Mouse (Mus musculus) forebrain, embryonic 13.5 days (tissue): ENCODE results near the gene Mov10. TPM values are rescaled to one million over a fixed set of nuclear protein-coding genes. Genes with fewer than 3 reads are reported as not detected.
"Not testable (repeated sequence)": the region's sequence is repeated elsewhere in the genome, so short reads cannot be mapped to it uniquely, and the experiment has no call there.

Experiments
- ATAC-seq: fragments of 200-750 bp; cut with Nextera tagmentation; 2 replicates; pipeline ENCODE4 v1.8.0; 2017
- H3K27ac ChIP-seq: fragments of 300-500 bp; sonication (generic); 2 replicates; pipeline ENCODE4 v1.5.1; 2015; ENCODE audit warnings: inconsistent platforms, mild to moderate bottlenecking, moderate library complexity
- H3K27me3 ChIP-seq: fragments of 300-500 bp; sonication (generic); 2 replicates; pipeline ENCODE4 v1.6.1; 2015; ENCODE audit warnings: mild to moderate bottlenecking, inconsistent platforms
- H3K36me3 ChIP-seq: fragments of 300-500 bp; sonication (generic); 2 replicates; pipeline ENCODE4 v1.6.1; 2015; ENCODE audit warnings: mild to moderate bottlenecking, inconsistent platforms; ENCODE audit not compliant: poor library complexity, severe bottlenecking
- H3K4me1 ChIP-seq: fragments of 300-500 bp; sonication (generic); 2 replicates; pipeline ENCODE4 v1.6.1; 2015; ENCODE audit warnings: inconsistent platforms
- H3K4me2 ChIP-seq: fragments of 300-500 bp; sonication (generic); 2 replicates; pipeline ENCODE4 v1.6.1; 2015; ENCODE audit warnings: inconsistent platforms, mild to moderate bottlenecking, moderate library complexity
- H3K4me3 ChIP-seq: fragments of 300-500 bp; sonication (generic); 2 replicates; pipeline ENCODE4 v1.5.1; 2015; ENCODE audit warnings: mild to moderate bottlenecking, inconsistent platforms
- H3K9ac ChIP-seq: fragments of 300-500 bp; sonication (generic); 2 replicates; pipeline ENCODE4 v1.6.1; 2015; ENCODE audit warnings: mild to moderate bottlenecking, inconsistent platforms
- H3K9me3 ChIP-seq: fragments of 300-500 bp; sonication (generic); replicated peaks from 2 replicates; pipeline ENCODE4 v1.6.1; 2016; ENCODE audit warnings: inconsistent platforms
- WGBS: fragments of 180-500 bp; shearing (Covaris S2); methylation state at CpG from one replicate; pipeline ENCODE4 v1.1.7; 2015; 5-methylcytosine and 5-hydroxymethylcytosine counted together
- polyA plus RNA-seq: library from polyadenylated mRNA; unstranded; fragments of >200 nt; fragmentation: Nextera tagmentation; extraction: Ambion mirVana; gene quantifications from 2 replicates; pipeline ENCODE4 v1.2.1, GENCODE M21; 2015

The Mov10 gene
- polyA plus RNA-seq, 1 experiment from 2014 or later = 7.2 TPM

DNA sequence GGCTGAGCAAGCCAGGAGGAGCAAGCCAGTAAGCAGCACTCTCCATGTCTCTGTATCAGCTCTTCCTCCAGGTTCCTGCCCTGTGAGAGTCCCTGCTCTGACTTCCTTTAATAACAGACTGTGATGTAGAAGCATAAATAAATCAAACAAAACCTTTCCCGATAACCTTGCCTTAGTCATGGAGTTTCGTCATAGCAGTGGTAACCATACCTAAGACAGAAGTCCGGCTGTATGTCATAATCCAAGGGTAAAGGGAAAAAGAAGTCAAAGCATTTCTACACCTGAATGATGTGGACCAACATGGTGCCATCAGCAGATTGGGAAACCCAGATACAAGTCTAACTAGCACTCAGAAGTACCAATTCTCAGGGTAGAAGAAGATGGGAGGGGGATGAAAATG, 17.4 kb upstream of the Mov10 start:
- ATAC-seq = no peak
- Histone ChIP-seq H3K9me3 (no peaks in the 10 kb centered on the region), H3K4me3 (no peak overlapping the region), H3K9ac (no peak overlapping the region), H3K36me3 (peaks cover 65% of the 10 kb centered on the region), H3K4me2 (no peak overlapping the region), H3K4me1 (no peaks in the 10 kb centered on the region), H3K27me3 (no peaks in the 10 kb centered on the region), H3K27ac (no peak overlapping the region)
- 98% methylated on average over 3 of the region's 3 CpGs for WGBS

DNA sequence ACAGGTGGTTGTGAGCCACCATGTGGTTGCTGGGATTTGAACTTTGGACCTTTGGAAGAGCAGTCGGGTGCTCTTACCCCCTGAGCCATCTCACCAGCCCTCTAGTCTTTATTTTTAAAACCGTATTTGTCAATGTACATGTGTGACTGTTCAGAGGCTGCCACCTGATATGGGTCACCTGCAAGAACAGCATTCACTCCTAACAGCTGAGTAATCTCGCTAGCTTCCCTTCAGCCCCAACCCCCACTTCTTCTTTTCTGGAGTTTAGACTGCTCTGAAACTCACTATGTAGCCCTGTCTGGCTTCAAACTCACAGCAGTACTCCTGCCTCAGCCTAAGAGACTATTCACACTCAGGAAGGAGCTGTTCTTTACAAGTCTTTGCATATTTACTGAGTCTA, 4.0 kb upstream of the Mov10 start:
- Histone ChIP-seq H3K4me1 (peaks cover 10% of the 10 kb centered on the region), H3K36me3 (peaks cover 28% of the 10 kb centered on the region), H3K27me3 (no peaks in the 10 kb centered on the region), H3K4me3 (no peak overlapping the region), H3K9ac (no peak overlapping the region), H3K4me2 (no peak overlapping the region), H3K27ac (no peak overlapping the region), H3K9me3 (no peaks in the 10 kb centered on the region)
- 87% methylated on average over 3 of the region's 3 CpGs for WGBS
- ATAC-seq = no peak

DNA sequence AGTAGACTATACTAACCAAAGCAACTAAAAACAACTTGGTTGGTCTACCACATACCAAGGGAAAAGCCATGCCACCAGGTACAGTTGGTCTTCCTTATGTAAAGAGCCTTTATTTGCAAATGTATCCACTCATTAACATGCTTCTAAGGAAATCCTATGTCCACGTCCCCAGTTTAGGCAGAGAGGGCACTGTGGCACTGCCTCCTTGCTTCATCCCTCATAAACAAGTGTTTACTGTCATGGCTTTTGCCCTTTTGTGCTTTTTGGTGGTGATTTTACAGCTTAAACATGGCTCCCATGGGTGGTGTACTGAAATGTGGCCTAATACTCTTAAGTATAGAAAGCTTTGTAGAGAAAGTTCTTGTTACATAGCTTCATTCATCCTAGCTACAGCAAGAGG, 2.1 kb upstream of the Mov10 start:
- no peak overlapping the region for H3K9ac ChIP-seq
- no peaks in the 10 kb centered on the region for H3K9me3 ChIP-seq
- no peak overlapping the region for H3K4me2 ChIP-seq
- no peak for ATAC-seq
- H3K27ac ChIP-seq = no peak overlapping the region
- no peak overlapping the region for H3K4me3 ChIP-seq
- peaks cover 18% of the 10 kb centered on the region for H3K4me1 ChIP-seq
- 48% methylated on average over 1 of the region's 1 CpGs for WGBS
- H3K27me3 ChIP-seq = no peaks in the 10 kb centered on the region
- peaks cover 18% of the 10 kb centered on the region for H3K36me3 ChIP-seq

DNA sequence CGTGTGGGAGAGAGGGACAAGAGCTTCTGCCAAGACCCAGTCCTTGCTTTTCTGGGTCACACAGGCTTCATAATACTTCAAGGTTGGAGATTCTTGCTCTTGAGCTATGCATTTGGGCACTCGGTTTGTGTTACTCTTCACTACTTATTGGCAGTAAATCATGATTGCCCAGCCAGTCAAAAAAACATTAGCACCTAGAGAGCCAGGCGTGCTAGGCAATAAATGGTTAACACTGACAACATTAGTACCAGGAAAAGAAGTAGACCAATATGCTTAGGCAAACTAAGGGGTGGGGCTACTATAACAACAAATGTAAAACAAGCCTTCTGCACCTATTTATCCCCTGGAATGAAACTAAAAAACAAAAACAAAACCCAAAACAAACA, 379 bp upstream of the Mov10 start:
- H3K4me3 ChIP-seq = peak overlapping the region; percentile 77
- H3K27ac ChIP-seq = no peak overlapping the region
- H3K9ac ChIP-seq = peak overlapping the region; percentile 89
- H3K9me3 ChIP-seq = no peaks in the 10 kb centered on the region
- H3K4me2 ChIP-seq = peak overlapping the region; percentile 98
- H3K4me1 ChIP-seq = peaks cover 18% of the 10 kb centered on the region
- WGBS = 8% methylated on average over 3 of the region's 3 CpGs
- ATAC-seq = no peak
- no peaks in the 10 kb centered on the region for H3K27me3 ChIP-seq
- H3K36me3 ChIP-seq = peaks cover 14% of the 10 kb centered on the region

DNA sequence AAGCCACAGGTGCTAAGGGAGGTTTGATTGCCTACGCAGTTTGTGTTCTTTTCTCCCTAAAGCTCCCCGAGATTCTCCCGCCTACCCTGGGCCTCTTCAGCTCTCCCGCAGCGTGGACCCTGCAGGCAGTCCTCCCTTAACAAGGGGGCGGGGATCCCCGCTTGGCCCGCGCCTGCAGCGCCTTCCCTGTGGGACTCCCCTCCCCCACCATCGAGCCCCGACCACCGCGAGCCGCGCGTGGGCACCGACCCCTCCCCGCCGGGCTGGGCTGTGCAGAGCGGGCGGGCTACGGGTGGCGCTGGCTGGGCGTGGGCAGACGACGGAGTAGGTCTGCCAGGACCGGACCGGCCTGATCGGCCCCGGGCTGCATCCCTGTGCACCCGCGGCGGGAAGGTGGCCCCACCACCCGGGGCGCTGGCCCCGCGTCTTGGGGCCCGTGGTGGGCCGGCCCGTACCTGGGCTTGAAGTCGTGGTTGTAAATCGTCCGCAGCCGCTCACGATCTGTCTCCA, 827 bp downstream of the Mov10 start:
- Histone ChIP-seq H3K27me3 (no peaks in the 10 kb centered on the region), H3K36me3 (peaks cover 14% of the 10 kb centered on the region), H3K4me1 (peaks cover 18% of the 10 kb centered on the region), H3K9me3 (no peaks in the 10 kb centered on the region), H3K27ac (peak overlapping the region; percentile 40; the same call in 1 of the 2 replicates), H3K4me2 (peak overlapping the region; percentile 98), H3K9ac (peak overlapping the region; percentile 89), H3K4me3 (peak overlapping the region; percentile 77)
- WGBS = under 1% methylated on average over 46 of the region's 46 CpGs
- ATAC-seq = peak; percentile 85

DNA sequence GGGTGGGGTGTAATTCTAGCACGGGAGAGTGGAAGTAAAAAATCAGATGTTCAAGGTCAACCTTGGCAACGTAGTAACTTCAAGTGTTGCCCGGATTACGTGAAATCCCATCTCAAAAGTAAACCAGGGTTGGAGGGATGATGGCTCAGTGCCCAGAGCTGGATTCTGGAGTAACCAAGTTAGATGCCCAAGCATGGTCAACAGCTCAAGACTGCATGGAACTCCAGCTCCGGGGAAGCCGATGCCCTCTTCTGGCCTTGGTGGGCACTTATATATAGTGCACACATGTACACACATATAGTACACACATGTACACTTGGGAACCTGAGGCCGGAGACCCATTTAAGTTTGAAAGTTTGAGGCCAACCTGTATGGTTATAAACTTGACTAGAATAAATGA, 2.2 kb downstream of the Mov10 start:
- H3K36me3 ChIP-seq = peaks cover 6% of the 10 kb centered on the region; the same call in 1 of the 2 replicates
- no peak overlapping the region for H3K27ac ChIP-seq
- no peaks in the 10 kb centered on the region for H3K9me3 ChIP-seq
- no peak overlapping the region for H3K9ac ChIP-seq
- H3K4me3 ChIP-seq = no peak overlapping the region
- 92% methylated on average over 7 of the region's 7 CpGs for WGBS
- H3K4me1 ChIP-seq = peaks cover 18% of the 10 kb centered on the region
- H3K27me3 ChIP-seq = no peaks in the 10 kb centered on the region
- H3K4me2 ChIP-seq = no peak overlapping the region
- ATAC-seq = no peak

DNA sequence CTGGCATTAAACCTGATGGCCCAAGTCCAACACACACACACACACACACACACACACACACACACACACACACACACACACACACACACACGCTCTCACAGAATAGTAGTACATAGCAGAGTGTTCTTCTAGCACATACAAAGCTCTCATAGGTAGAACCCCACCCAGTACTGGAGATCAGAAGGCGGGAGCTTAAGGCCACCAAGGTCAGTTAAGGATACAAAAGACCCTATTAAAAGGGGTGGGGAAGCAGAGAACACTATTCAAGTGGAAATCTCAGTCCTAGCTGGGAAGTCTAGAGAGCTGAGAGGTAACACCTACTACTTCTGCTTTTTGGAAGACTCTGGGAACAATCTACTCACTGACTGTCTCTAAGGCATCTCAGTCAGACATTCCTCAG, 3.0 kb downstream of the Mov10 start:
- Histone ChIP-seq H3K27ac (no peak overlapping the region), H3K36me3 (no peaks in the 10 kb centered on the region), H3K4me1 (peaks cover 18% of the 10 kb centered on the region), H3K27me3 (no peaks in the 10 kb centered on the region), H3K9ac (no peak overlapping the region), H3K4me3 (no peak overlapping the region), H3K4me2 (no peak overlapping the region), H3K9me3 (no peaks in the 10 kb centered on the region)
- 93% methylated on average over 2 of the region's 2 CpGs for WGBS
- ATAC-seq = no peak

DNA sequence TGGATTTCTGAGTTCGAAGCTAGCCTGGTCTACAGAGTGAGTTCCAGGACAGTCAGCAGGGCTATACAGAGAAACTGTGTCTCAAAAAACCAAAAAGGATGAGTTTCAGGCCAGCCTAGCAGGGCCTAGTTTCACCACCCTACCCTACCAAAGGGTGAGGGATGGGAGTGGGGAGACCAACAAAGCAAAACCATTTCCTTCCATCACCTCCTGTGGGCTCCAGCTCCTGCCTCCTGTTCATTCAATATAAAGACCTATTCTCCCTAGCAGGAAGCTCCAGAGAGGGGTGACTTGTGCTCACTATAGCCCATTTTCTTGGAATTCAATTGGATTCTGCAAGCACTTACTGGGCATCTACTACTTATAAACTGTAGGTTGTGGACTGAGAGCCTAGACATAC, 3.6 kb downstream of the Mov10 start:
- Histone ChIP-seq H3K4me2 (no peak overlapping the region), H3K4me3 (no peak overlapping the region), H3K27me3 (no peaks in the 10 kb centered on the region), H3K9ac (no peak overlapping the region), H3K27ac (no peak overlapping the region), H3K9me3 (no peaks in the 10 kb centered on the region), H3K36me3 (no peaks in the 10 kb centered on the region), H3K4me1 (peaks cover 18% of the 10 kb centered on the region)
- ATAC-seq = no peak
- WGBS = 94% methylated on average over 1 of the region's 1 CpGs

DNA sequence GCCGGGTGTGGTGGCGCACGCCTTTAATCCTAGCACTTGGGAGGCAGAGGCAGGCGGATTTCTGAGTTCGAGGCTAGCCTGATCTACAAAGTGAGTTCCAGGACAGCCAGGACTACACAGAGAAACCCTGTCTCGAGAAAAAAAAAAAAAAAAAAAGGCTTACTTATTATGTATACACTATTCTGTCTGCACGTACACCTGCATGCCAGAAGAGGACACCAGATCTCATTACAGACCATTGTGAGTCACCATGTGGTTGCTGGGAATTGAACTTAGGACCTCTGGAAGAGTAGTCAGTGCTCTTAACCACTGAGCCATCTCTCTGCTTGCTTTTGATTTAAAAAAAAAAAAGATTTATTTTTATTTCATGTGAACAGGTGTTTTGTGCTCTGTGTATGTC, 5.1 kb downstream of the Mov10 start:
- ATAC-seq, H3K4me3 ChIP-seq, H3K36me3 ChIP-seq, H3K9ac ChIP-seq, H3K27ac ChIP-seq, H3K27me3 ChIP-seq, H3K9me3 ChIP-seq, H3K4me2 ChIP-seq: not testable (repeated sequence)
- peaks cover 11% of the 10 kb centered on the region for H3K4me1 ChIP-seq
- WGBS = 89% methylated on average over 7 of the region's 7 CpGs

DNA sequence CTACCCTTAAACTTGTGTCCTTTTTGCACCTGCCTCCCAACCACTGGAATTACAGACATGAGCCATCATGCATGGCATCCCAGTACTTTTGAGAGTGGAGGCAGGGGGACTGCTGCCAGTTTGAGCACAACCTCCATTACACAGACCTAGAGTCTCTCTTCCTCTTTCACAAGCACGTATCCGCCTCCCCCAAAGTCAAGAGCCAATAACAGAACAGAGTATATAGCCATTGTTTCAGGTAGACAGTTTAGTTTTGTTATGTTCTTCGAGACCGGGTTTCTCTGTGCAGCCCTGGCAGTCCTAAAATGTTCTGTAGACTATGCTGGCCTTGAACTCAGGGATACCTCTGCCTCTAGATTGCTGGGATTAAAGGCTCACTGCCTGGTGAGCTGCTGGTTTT, 6.1 kb downstream of the Mov10 start:
- H3K9me3 ChIP-seq = no peaks in the 10 kb centered on the region
- no peak overlapping the region for H3K9ac ChIP-seq
- no peaks in the 10 kb centered on the region for H3K27me3 ChIP-seq
- no peak overlapping the region for H3K4me3 ChIP-seq
- no peak overlapping the region for H3K27ac ChIP-seq
- no peak overlapping the region for H3K4me2 ChIP-seq
- peaks cover 6% of the 10 kb centered on the region for H3K4me1 ChIP-seq
- WGBS = 86% methylated on average over 4 of the region's 4 CpGs
- H3K36me3 ChIP-seq = no peaks in the 10 kb centered on the region
- no peak for ATAC-seq

DNA sequence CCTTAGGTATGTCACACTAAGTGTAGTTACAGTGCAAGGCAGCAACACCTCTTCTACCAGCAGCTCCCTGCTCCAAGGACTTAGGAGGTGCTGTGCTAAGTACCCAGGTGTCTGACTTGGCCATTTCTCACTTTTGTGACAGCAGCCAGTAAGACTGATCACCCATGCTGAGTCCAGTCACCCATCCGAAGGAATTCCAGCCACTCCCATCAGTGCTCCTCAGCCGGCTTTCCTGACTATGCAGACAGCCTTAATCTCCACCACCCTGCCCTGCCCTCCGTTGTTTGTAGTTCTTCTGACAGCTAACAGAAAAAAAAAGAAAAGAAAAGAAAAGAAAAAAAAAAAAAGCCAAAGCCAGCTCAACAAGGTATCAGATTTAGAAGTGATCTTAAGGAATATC, 6.6 kb downstream of the Mov10 start:
- no peak overlapping the region for H3K4me2 ChIP-seq
- H3K36me3 ChIP-seq = no peaks in the 10 kb centered on the region
- no peak overlapping the region for H3K4me3 ChIP-seq
- ATAC-seq = no peak
- H3K9me3 ChIP-seq = no peaks in the 10 kb centered on the region
- H3K27me3 ChIP-seq = no peaks in the 10 kb centered on the region
- H3K9ac ChIP-seq = no peak overlapping the region
- H3K4me1 ChIP-seq = peaks cover 1% of the 10 kb centered on the region; the same call in 1 of the 2 replicates
- 17% methylated on average over 3 of the region's 3 CpGs for WGBS
- no peak overlapping the region for H3K27ac ChIP-seq

DNA sequence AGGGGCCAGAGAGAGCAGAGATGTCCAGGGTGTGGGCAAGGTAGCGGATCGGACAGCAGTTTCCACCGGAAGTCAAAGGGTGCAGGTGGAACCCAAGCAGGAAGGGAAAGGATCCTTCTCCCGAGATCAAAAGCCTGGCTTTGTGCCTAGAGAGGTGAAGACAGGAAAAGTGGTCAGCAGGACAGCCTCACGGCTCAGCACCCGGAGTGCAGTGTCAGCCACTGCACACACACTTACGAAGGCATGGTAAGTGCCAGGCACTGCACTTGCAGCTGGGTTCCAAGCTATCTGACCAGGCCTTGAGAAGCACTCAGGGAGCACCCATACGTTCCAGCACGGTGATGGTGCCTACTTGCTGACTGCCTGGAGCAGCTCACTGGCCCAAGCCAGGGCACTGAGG, 12.8 kb downstream of the Mov10 start:
- no peak overlapping the region for H3K27ac ChIP-seq
- no peak overlapping the region for H3K9ac ChIP-seq
- no peak overlapping the region for H3K4me2 ChIP-seq
- ATAC-seq = no peak
- H3K4me3 ChIP-seq = no peak overlapping the region
- H3K4me1 ChIP-seq = no peaks in the 10 kb centered on the region
- WGBS = 90% methylated on average over 9 of the region's 9 CpGs
- peaks cover 21% of the 10 kb centered on the region; the same call in 1 of the 2 replicates for H3K36me3 ChIP-seq
- no peaks in the 10 kb centered on the region for H3K9me3 ChIP-seq
- H3K27me3 ChIP-seq = no peaks in the 10 kb centered on the region

DNA sequence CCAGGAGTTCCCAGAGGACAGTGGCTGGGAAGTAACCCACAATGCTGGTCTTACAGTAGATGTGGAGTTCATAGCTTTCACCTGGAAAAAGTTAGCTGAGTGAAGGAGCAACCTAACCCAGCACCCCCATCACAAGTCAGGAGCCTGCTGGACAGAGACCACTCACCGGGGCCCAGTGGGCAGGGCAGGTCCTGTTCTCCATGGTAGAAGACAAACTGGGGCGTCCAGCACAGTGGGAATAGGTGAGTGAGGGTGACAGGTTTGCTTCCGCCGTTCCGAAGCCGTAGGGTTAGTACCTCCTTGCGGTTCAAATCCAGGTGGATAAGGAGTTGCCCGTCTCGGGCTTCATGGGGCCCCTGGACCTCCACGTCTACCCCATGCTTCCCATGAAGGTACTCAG, 14.1 kb downstream of the Mov10 start:
- H3K27me3 ChIP-seq = no peaks in the 10 kb centered on the region
- H3K4me1 ChIP-seq = no peaks in the 10 kb centered on the region
- no peak overlapping the region for H3K4me3 ChIP-seq
- H3K9ac ChIP-seq = no peak overlapping the region
- H3K9me3 ChIP-seq = no peaks in the 10 kb centered on the region
- no peak overlapping the region for H3K4me2 ChIP-seq
- 94% methylated on average over 10 of the region's 10 CpGs for WGBS
- no peak for ATAC-seq
- H3K27ac ChIP-seq = no peak overlapping the region
- peaks cover 31% of the 10 kb centered on the region for H3K36me3 ChIP-seq
